Mouse (Mus musculus) sigmoid colon, adult 10 weeks (tissue): Measurements from ENCODE around the gene Ufc1. TPM values are rescaled to one million over a fixed set of nuclear protein-coding genes. Genes with fewer than 3 reads are reported as not detected.

Source experiments
- polyA plus RNA-seq: library from polyadenylated mRNA; stranded (reverse); fragments of 350-450 nt; fragmentation: Illumina TruSeq; extraction: RNeasy Lipid Tissue Mini Kit (QIAGEN cat#74804); gene quantifications from one replicate; pipeline ENCODE4 v1.2.3, GENCODE M21; 2014; ENCODE audit warnings: low read depth, low replicate concordance

Gene Ufc1
- polyA plus RNA-seq: 84.2 TPM

DNA sequence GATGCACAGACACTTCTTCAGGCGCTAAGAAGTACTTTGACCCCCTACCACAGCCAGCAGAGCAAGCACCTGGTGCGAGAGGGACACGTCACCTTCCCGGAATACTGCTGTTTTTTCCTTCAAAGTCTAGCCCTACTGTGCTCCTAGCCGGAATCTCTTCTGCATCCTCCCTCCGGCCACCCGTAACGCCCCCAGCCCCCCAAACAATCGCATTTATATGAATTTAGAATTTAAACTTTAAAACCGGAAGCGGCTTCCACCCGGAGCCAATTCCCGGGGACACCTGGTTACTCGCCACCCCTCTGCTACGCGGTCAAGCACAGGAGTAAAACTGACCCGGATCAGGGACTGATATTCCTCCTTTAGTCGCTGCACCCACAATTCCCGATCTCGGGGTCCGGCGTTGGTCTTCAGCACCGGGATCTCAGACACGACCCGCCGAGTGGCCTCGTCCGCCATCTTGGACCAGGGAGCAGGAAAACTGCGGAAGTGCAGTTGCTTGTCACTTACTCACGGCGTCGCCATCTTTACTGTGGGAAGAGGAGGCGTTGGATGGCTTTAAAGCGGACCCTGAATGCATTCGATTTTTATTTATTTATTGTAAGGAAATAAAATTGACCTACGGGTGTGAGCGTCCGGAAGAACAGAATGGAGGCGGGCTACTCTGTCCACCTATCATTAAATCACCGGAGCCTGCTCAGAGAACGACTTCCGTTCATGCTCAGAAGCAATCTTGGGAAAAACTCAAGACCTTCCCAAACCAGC is at the start of gene Ufc1:
Gene Ufc1 (minus strand): TSS at position 727 of the 765 bp plus-strand sequence.

DNA sequence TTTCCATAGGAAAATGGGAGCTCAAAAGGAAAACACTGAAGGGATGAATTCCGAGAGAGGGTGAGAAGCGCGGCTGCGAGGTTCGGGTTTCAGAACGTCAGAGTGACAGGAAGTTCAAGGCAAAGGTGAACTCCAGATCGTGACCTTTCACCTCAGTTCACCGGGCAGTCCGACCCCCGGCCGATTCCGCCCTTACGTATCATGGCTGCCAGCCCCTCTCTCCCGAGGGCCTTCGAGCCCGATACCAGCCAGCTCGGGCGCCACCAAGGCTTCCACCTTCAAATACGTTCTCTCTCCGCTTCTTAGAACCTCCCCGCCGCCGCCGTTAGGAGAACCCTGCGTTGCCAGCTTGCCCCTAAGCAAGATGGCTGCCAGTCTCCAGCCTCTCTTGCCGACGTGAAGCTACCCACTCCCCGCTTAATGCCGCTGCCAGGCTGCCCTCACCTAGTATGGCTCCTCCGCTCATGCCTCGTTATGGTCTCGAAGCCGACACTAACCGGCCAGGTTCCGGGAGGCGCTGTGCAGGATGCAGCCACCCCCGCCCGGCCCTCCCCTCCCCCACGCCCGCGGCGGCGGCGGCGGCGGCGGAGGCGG is 34.1 kb upstream of the Ufc1 start, which contains the start of gene Dedd:
Gene Dedd (plus strand): TSS at position 307 of the 594 bp plus-strand sequence.

GRCm38 (mm10) chr1:171287136-171288081 is 7.4 kb downstream of the Ufc1 start, which contains the start of gene Usp21:
TSS of gene Usp21 (minus strand) at chr1:171287991.

DNA sequence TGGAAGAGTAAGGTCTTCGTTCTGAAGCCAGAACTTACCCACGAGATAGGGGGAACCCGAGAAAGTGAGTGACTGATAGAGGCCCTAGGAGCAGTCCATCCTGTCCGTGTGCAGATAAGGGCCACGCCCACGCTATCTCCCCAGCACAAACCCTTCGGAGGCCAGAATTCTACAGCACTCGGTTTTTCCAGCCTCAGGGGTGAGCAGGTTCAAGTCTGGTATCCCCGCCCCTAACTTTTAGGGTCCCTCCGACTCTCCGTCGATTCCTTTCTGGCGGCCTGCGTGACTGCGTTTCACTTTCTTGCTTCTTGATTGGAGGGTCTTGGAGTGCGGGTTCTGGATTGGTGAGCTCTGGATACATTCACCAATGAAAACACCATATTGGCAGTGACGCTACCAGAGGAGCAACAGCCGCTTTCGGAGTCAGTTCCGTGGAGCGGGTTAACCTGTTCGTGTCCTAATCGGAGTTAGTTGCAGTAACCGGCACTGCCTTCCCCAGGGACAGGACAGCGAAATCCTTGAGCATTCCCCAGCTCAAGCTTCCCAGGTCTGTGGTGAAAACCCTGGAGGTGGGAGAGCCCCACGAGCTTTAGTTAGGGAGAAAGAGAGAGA is 13.8 kb downstream of the Ufc1 start, which contains the start of gene Ppox:
Gene Ppox (minus strand): TSS at position 271 of the 612 bp plus-strand sequence.

GRCm38 (mm10) chr1:171269848-171270572 is 24.8 kb downstream of the Ufc1 start, which contains the start of gene B4galt3:
TSS of gene B4galt3 (plus strand) at chr1:171270328.

GRCm38 (mm10) chr1:171250680-171251593 is 43.9 kb downstream of the Ufc1 start, which contains the start of gene Ndufs2:
TSS of gene Ndufs2 (minus strand) at chr1:171251388.

GRCm38 (mm10) chr1:171249913-171250600 is 44.8 kb downstream of the Ufc1 start, which contains the start of gene Adamts4:
TSS of gene Adamts4 (plus strand) at chr1:171250421.

Other genes starting within 250 kb of the Ufc1 start
- gene Fcgr3, start 230.1 kb downstream of the Ufc1 start, polyA plus RNA-seq: 10.6 TPM
- 1.3 TPM for gene Cfap126, start 181.1 kb downstream of the Ufc1 start, polyA plus RNA-seq
- 44.4 TPM for gene Sdhc, start 144.4 kb downstream of the Ufc1 start, polyA plus RNA-seq
- not detected for gene Mpz, start 144.3 kb downstream of the Ufc1 start, polyA plus RNA-seq
- gene Pcp4l1, start 98.8 kb downstream of the Ufc1 start, polyA plus RNA-seq: 36.1 TPM
- gene Nr1i3, start 81.1 kb downstream of the Ufc1 start, polyA plus RNA-seq: 1.4 TPM
- 6.9 TPM for gene Tomm40l, start 72.5 kb downstream of the Ufc1 start, polyA plus RNA-seq
- not detected for gene Apoa2, start 70.0 kb downstream of the Ufc1 start, polyA plus RNA-seq
- gene Fcer1g, start 60.7 kb downstream of the Ufc1 start, polyA plus RNA-seq: 23.4 TPM
- gene Adamts4, start 44.6 kb downstream of the Ufc1 start, polyA plus RNA-seq: 2.6 TPM
- 59.0 TPM for gene Ndufs2, start 43.6 kb downstream of the Ufc1 start, polyA plus RNA-seq
- 10.8 TPM for gene B4galt3, start 24.7 kb downstream of the Ufc1 start, polyA plus RNA-seq
- 10.9 TPM for gene Ppox, start 13.8 kb downstream of the Ufc1 start, polyA plus RNA-seq
- gene Usp21, start 7.0 kb downstream of the Ufc1 start, polyA plus RNA-seq: 15.5 TPM
- gene Dedd, start 34.1 kb upstream of the Ufc1 start, polyA plus RNA-seq: 22.4 TPM
- 20.6 TPM for gene Nit1, start 50.6 kb upstream of the Ufc1 start, polyA plus RNA-seq
- gene Pfdn2, start 50.6 kb upstream of the Ufc1 start, polyA plus RNA-seq: 17.3 TPM
- gene Klhdc9, start 65.8 kb upstream of the Ufc1 start, polyA plus RNA-seq: not detected
- gene Nectin4, start 75.1 kb upstream of the Ufc1 start, polyA plus RNA-seq: 0.60 TPM
- 10.1 TPM for gene Arhgap30, start 93.9 kb upstream of the Ufc1 start, polyA plus RNA-seq
- 1.4 TPM for gene Usf1, start 116.3 kb upstream of the Ufc1 start, polyA plus RNA-seq
- gene Tstd1, start 123.8 kb upstream of the Ufc1 start, polyA plus RNA-seq: 34.1 TPM
- 91.4 TPM for gene F11r, start 142.5 kb upstream of the Ufc1 start, polyA plus RNA-seq
- 2.5 TPM for gene Alyref2, start 208.5 kb upstream of the Ufc1 start, polyA plus RNA-seq
- gene Itln1, start 240.3 kb upstream of the Ufc1 start, polyA plus RNA-seq: 0.41 TPM